Mouse (Mus musculus): Measurements from ENCODE around the gene Bcr. TPM values are rescaled to one million over a fixed set of nuclear protein-coding genes. Genes with fewer than 3 reads are reported as not detected.

Bcr gene
- polyA plus RNA-seq, 1 experiment from 2014 or later, result 11.7 TPM

DNA sequence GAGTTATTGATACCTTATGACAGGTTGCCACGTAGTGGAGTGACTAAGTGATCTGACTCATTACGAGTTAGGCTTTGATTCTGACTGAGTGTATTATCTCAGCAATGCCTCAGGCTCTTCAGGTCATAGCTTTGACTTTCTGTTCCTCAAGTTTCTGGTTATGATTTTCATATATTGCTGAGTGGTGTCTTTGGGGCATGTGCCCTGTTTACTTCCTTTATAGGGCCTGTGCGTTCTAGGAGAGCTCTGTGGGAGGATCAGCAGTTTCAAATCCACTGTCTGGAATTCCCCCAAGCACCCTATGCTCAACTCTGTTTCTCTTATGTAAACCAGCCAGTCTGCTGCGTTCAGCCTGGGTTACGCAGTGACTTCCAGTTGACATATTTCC is 162.2 kb downstream of the Bcr start:
- WGBS, result 87% methylated on average over 5 of the region's 5 CpGs
- no peak for ATAC-seq (replicated peaks; ENCODE audit: low FRiP score)

GRCm38 (mm10) chr10:75224154-75224553 is 163.8 kb downstream of the Bcr start:
- no peak for ATAC-seq (replicated peaks; ENCODE audit: low FRiP score)
- Histone ChIP-seq H3K27ac (ENCODE audit: low read depth, low read length) (no peak overlapping the region), H3K4me2 (ENCODE audit: low read depth, low read length, severe bottlenecking) (no peak overlapping the region), H3K4me1 (replicated peaks; ENCODE audit: control insufficient read depth, insufficient read depth, low read length) (no peaks in the 10 kb centered on the region), H3K9ac (ENCODE audit: low read length) (no peak overlapping the region), H3K27me3 (ENCODE audit: control insufficient read depth, insufficient read depth, low read length) (no peaks in the 10 kb centered on the region), H3K4me3 (ENCODE audit: low read depth, low read length) (no peak overlapping the region), H3K9me3 (ENCODE audit: control insufficient read depth, low read length) (no peaks in the 10 kb centered on the region), H3K36me3 (ENCODE audit: control insufficient read depth, insufficient read depth, low read length) (no peaks in the 10 kb centered on the region)
- WGBS, result 76% methylated on average over 3 of the region's 3 CpGs
- DNase-seq (ENCODE audit: low spot score), result no peak

More for the DNA sequence above, 162.2 kb downstream of the Bcr start:
- Histone ChIP-seq H3K27me3 (ENCODE audit: control insufficient read depth, insufficient read depth, low read length) (no peaks in the 10 kb centered on the region), H3K9me3 (ENCODE audit: control insufficient read depth, low read length) (no peaks in the 10 kb centered on the region), H3K4me2 (ENCODE audit: low read depth, low read length, severe bottlenecking) (no peak overlapping the region), H3K4me3 (ENCODE audit: low read depth, low read length) (no peak overlapping the region), H3K4me1 (replicated peaks; ENCODE audit: control insufficient read depth, insufficient read depth, low read length) (no peaks in the 10 kb centered on the region), H3K27ac (ENCODE audit: low read depth, low read length) (no peak overlapping the region), H3K9ac (ENCODE audit: low read length) (no peak overlapping the region), H3K36me3 (ENCODE audit: control insufficient read depth, insufficient read depth, low read length) (no peaks in the 10 kb centered on the region)
- no peak for DNase-seq (ENCODE audit: low spot score)

- DNase-seq (ENCODE audit: low spot score) (no peak), ATAC-seq (replicated peaks; ENCODE audit: low FRiP score) (no peak)
- no peaks in the 10 kb centered on the region for H3K9me3 ChIP-seq (ENCODE audit: control insufficient read depth, low read length)
- no peaks in the 10 kb centered on the region for H3K36me3 ChIP-seq (ENCODE audit: control insufficient read depth, insufficient read depth, low read length)
- no peak overlapping the region for H3K27ac ChIP-seq (ENCODE audit: low read depth, low read length)
- 80% methylated on average over 1 of the region's 2 CpGs for WGBS
- no peak overlapping the region for H3K9ac ChIP-seq (ENCODE audit: low read length)
- H3K27me3 ChIP-seq (ENCODE audit: control insufficient read depth, insufficient read depth, low read length), result no peaks in the 10 kb centered on the region
- H3K4me1 ChIP-seq (replicated peaks; ENCODE audit: control insufficient read depth, insufficient read depth, low read length), result no peaks in the 10 kb centered on the region
- H3K4me3 ChIP-seq (ENCODE audit: low read depth, low read length), result no peak overlapping the region
- no peak overlapping the region for H3K4me2 ChIP-seq (ENCODE audit: low read depth, low read length, severe bottlenecking)
These were observed 164.2 kb downstream of the Bcr start for GRCm38 (mm10) chr10:75224630-75225029.

- ATAC-seq (replicated peaks; ENCODE audit: low FRiP score), result no peak
- H3K27me3 ChIP-seq (ENCODE audit: control insufficient read depth, insufficient read depth, low read length), result no peaks in the 10 kb centered on the region
- H3K9me3 ChIP-seq (ENCODE audit: control insufficient read depth, low read length), result no peaks in the 10 kb centered on the region
- WGBS, result 92% methylated on average over 3 of the region's 3 CpGs
- no peak for DNase-seq (ENCODE audit: low spot score)
- no peaks in the 10 kb centered on the region for H3K4me1 ChIP-seq (replicated peaks; ENCODE audit: control insufficient read depth, insufficient read depth, low read length)
- no peak overlapping the region for H3K4me3 ChIP-seq (ENCODE audit: low read depth, low read length)
- H3K36me3 ChIP-seq (ENCODE audit: control insufficient read depth, insufficient read depth, low read length), result peaks cover 4% of the 10 kb centered on the region; the same call in 1 of the 2 replicates
- H3K27ac ChIP-seq (ENCODE audit: low read depth, low read length), result no peak overlapping the region
- H3K4me2 ChIP-seq (ENCODE audit: low read depth, low read length, severe bottlenecking), result no peak overlapping the region
- H3K9ac ChIP-seq (ENCODE audit: low read length), result no peak overlapping the region
These were observed 167.0 kb downstream of the Bcr start for GRCm38 (mm10) chr10:75227381-75227780.

DNA sequence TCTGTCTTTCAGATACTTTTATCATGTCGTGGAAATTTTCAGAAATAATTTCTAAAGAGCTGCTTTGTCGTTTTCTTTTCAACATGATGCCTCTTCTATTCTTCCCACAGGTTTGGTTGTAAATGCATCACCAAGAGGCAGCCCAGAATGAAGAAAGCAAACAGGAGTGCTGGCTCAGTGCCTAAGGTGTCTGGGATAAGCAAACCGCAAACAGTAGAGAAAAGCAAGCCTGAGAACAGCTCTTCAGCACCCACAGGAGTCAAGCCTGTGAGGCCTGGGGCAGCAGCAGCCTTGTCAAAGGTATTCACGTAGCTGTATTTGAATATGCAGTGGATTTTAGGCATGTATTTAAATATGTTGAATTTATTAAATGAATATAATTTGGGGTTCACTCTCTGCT is 170.2 kb downstream of the Bcr start:
- no peak overlapping the region for H3K9ac ChIP-seq (ENCODE audit: low read length)

DNA sequence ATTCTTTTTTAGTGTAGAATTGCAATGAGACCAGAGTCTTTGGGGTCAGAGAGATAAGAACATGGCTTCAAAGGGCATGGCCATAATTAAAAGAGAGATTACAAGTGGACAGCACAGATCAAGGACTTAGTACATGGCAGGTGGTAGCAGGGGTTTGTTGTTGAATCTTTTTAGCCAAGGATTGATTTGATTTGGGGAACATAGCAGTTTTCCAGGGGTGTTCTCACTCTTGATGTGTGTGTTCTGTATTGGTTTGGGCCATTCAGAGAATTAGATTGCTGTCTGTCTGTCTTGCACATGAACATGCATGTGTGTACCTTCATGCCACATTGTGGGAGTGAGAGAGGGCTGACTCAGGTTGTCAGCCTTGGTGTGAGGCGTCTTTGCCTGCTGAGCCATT is 171.5 kb downstream of the Bcr start:
- no peak overlapping the region for H3K4me3 ChIP-seq (ENCODE audit: low read depth, low read length)
- 71% methylated on average over 1 of the region's 1 CpGs for WGBS
- no peaks in the 10 kb centered on the region for H3K9me3 ChIP-seq (ENCODE audit: control insufficient read depth, low read length)
- no peak overlapping the region for H3K9ac ChIP-seq (ENCODE audit: low read length)
- DNase-seq (ENCODE audit: low spot score) (no peak), ATAC-seq (replicated peaks; ENCODE audit: low FRiP score) (no peak)
- no peak overlapping the region for H3K4me2 ChIP-seq (ENCODE audit: low read depth, low read length, severe bottlenecking)
- H3K27me3 ChIP-seq (ENCODE audit: control insufficient read depth, insufficient read depth, low read length), result no peaks in the 10 kb centered on the region
- peaks cover 4% of the 10 kb centered on the region; the same call in 1 of the 2 replicates for H3K36me3 ChIP-seq (ENCODE audit: control insufficient read depth, insufficient read depth, low read length)
- no peak overlapping the region for H3K27ac ChIP-seq (ENCODE audit: low read depth, low read length)
- H3K4me1 ChIP-seq (replicated peaks; ENCODE audit: control insufficient read depth, insufficient read depth, low read length), result no peaks in the 10 kb centered on the region

More for the DNA sequence above, 170.2 kb downstream of the Bcr start:
- H3K4me2 ChIP-seq (ENCODE audit: low read depth, low read length, severe bottlenecking), result no peak overlapping the region
- DNase-seq (ENCODE audit: low spot score) (no peak), ATAC-seq (replicated peaks; ENCODE audit: low FRiP score) (no peak)
- no peak overlapping the region for H3K4me3 ChIP-seq (ENCODE audit: low read depth, low read length)
- no peaks in the 10 kb centered on the region for H3K9me3 ChIP-seq (ENCODE audit: control insufficient read depth, low read length)
- WGBS, result 92% methylated on average over 4 of the region's 4 CpGs
- H3K36me3 ChIP-seq (ENCODE audit: control insufficient read depth, insufficient read depth, low read length), result peaks cover 4% of the 10 kb centered on the region; the same call in 1 of the 2 replicates
- no peak overlapping the region for H3K27ac ChIP-seq (ENCODE audit: low read depth, low read length)
- H3K4me1 ChIP-seq (replicated peaks; ENCODE audit: control insufficient read depth, insufficient read depth, low read length), result no peaks in the 10 kb centered on the region
- no peaks in the 10 kb centered on the region for H3K27me3 ChIP-seq (ENCODE audit: control insufficient read depth, insufficient read depth, low read length)

- ATAC-seq (replicated peaks; ENCODE audit: low FRiP score) (no peak), DNase-seq (ENCODE audit: low spot score) (no peak)
- H3K4me2 ChIP-seq (ENCODE audit: low read depth, low read length, severe bottlenecking), result no peak overlapping the region
- H3K4me3 ChIP-seq (ENCODE audit: low read depth, low read length), result no peak overlapping the region
- H3K9ac ChIP-seq (ENCODE audit: low read length), result no peak overlapping the region
- H3K4me1 ChIP-seq (replicated peaks; ENCODE audit: control insufficient read depth, insufficient read depth, low read length), result no peaks in the 10 kb centered on the region
- H3K27me3 ChIP-seq (ENCODE audit: control insufficient read depth, insufficient read depth, low read length), result no peaks in the 10 kb centered on the region
- H3K36me3 ChIP-seq (ENCODE audit: control insufficient read depth, insufficient read depth, low read length), result peaks cover 4% of the 10 kb centered on the region; the same call in 1 of the 2 replicates
- 97% methylated on average over 4 of the region's 4 CpGs for WGBS
- no peaks in the 10 kb centered on the region for H3K9me3 ChIP-seq (ENCODE audit: control insufficient read depth, low read length)
- H3K27ac ChIP-seq (ENCODE audit: low read depth, low read length), result no peak overlapping the region
These were observed 172.3 kb downstream of the Bcr start for GRCm38 (mm10) chr10:75232612-75233155.

- Histone ChIP-seq H3K4me2 (ENCODE audit: low read depth, low read length, severe bottlenecking) (no peak overlapping the region), H3K9ac (ENCODE audit: low read length) (no peak overlapping the region), H3K27ac (ENCODE audit: low read depth, low read length) (no peak overlapping the region), H3K9me3 (ENCODE audit: control insufficient read depth, low read length) (no peaks in the 10 kb centered on the region), H3K36me3 (ENCODE audit: control insufficient read depth, insufficient read depth, low read length) (peaks cover 4% of the 10 kb centered on the region; the same call in 1 of the 2 replicates), H3K27me3 (ENCODE audit: control insufficient read depth, insufficient read depth, low read length) (no peaks in the 10 kb centered on the region), H3K4me1 (replicated peaks; ENCODE audit: control insufficient read depth, insufficient read depth, low read length) (no peaks in the 10 kb centered on the region), H3K4me3 (ENCODE audit: low read depth, low read length) (no peak overlapping the region)
- no peak for DNase-seq (ENCODE audit: low spot score)
- WGBS, result 93% methylated on average over 2 of the region's 2 CpGs
- ATAC-seq (replicated peaks; ENCODE audit: low FRiP score), result no peak
These were observed 173.1 kb downstream of the Bcr start for GRCm38 (mm10) chr10:75233489-75233888.

All from forebrain, embryonic 11.5 days (tissue).